In the genomic region with DNA sequence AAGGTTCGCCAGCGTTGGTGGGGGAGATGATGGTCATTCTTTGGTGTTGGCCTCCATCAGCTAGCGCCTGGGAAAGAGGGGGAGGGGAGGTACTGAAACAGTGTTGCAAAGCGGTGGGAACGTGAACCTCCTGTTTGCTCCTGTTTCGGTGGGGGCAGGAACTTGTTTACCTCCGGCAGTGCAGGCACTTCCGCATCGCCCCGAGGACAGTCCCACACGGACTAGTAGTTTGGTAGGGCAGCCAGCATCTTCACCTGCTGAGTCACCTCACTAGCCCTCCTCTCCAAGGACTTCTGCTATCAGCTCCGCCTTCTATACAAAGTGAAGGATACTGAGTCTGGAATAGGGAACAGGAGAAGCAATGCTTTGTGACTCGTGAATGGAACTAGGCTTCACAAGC, we compare ENCODE assay signal across 8 mouse cellular contexts. TPM values are rescaled to one million over a fixed set of nuclear protein-coding genes. Genes with fewer than 3 reads are reported as not detected.
A peak's percentile ranks its signal among the peaks of the same experiment; 100 is the strongest.
DNase-seq lines count a peak whose midpoint lies in the region; ATAC-seq and TF ChIP-seq lines count a peak whose summit lies in the region.

No protein-coding gene starts in this region.

- H3K27me3 ChIP-seq in kidney, embryonic 15.5 days: peaks cover 48% of the 10 kb centered on the region

- TF ChIP-seq CTCF in embryonic fibroblast, embryonic 13.5 days (IDR thresholded peaks at IDR 0.05; ENCODE audit: borderline replicate concordance, insufficient read depth, low read length): no peak

- ATAC-seq in kidney, embryonic 15.5 days (replicated peaks; ENCODE audit: low FRiP score): no peak
- peak; percentile 20; the same call in 1 of the 2 replicates for ATAC-seq in megakaryocyte-erythroid progenitor cell, adult 5-6 weeks (replicated peaks; ENCODE audit: low FRiP score, low TSS enrichment, poor library complexity, severe bottlenecking)

- no peak for TF ChIP-seq POLR2A in embryonic fibroblast, embryonic 13.5 days (IDR thresholded peaks at IDR 0.05; ENCODE audit: low read depth, low read length)

- H3K9ac ChIP-seq in kidney, embryonic 15.5 days: no peak overlapping the region

- H3K27ac ChIP-seq in embryonic fibroblast, embryonic 13.5 days (ENCODE audit: insufficient read depth, low read length): no peak overlapping the region
- no peak overlapping the region for H3K27ac ChIP-seq in kidney, embryonic 15.5 days

- no peaks in the 10 kb centered on the region for H3K36me3 ChIP-seq in kidney, embryonic 15.5 days

- H3K9me3 ChIP-seq in kidney, embryonic 15.5 days (replicated peaks): no peaks in the 10 kb centered on the region

- peak overlapping the region; percentile 57 for H3K4me2 ChIP-seq in kidney, embryonic 15.5 days

- peak overlapping the region; percentile 9 for H3K4me3 ChIP-seq in embryonic fibroblast, embryonic 13.5 days (ENCODE audit: insufficient read depth, low read length)
- H3K4me3 ChIP-seq in kidney, embryonic 15.5 days (replicated peaks): peak overlapping the region; percentile 24

- 2% methylated on average over 13 of the region's 13 CpGs for whole genome bisulfite sequencing in kidney, embryonic 15.5 days

- DNase-seq in adrenal gland, adult 2 months: peak; percentile 40
- no peak for DNase-seq in adrenal gland, postnatal 10 days
- DNase-seq in thymus, postnatal 14 days: peak; percentile 58
- DNase-seq in right cerebral cortex, adult 18-20 months: no peak
- DNase-seq in right cerebral cortex, postnatal 25 days: no peak

- H3K4me1 ChIP-seq in embryonic fibroblast, embryonic 13.5 days (ENCODE audit: control insufficient read depth, insufficient read depth, low read length): no peaks in the 10 kb centered on the region
- peaks cover 16% of the 10 kb centered on the region for H3K4me1 ChIP-seq in kidney, embryonic 15.5 days

RNA-seq across cellular contexts. Expression of gene Opn4, which starts 15.1 kb away (rescaled TPM):
- under 1 TPM in 1 of 2 experiments, not detected in 1; 0.26 TPM for total RNA-seq in adrenal gland, adult 2 months (2021)
- 0.26 TPM in 1 of 2 replicates, not detected in the other for polyA plus RNA-seq in adrenal gland, adult 2 months (2012; rRNA removed)
- total RNA-seq in adrenal gland, postnatal 10 days (2021): not detected
- not detected in 2 replicates for polyA plus RNA-seq in embryonic fibroblast, embryonic 13.5 days (2011; ENCODE audit: insufficient read length, low read depth, missing spikeins)
- polyA plus RNA-seq in kidney, embryonic 15.5 days (2015; fragmentation: Nextera tagmentation; extraction: Ambion mirVana): 0.45 and 0.55 TPM in 2 replicates
- total RNA-seq in megakaryocyte-erythroid progenitor cell, adult 5-6 weeks (2014; fragmentation: Nextera tagmentation): not detected in 2 replicates
- not detected in 2 replicates for total RNA-seq in megakaryocyte-erythroid progenitor cell, adult 5-6 weeks (2017)

RNA-seq across cellular contexts. Expression of gene Ldb3, which starts 26.6 kb away (rescaled TPM):
- under 1 TPM; 0.58 to 0.76 TPM for total RNA-seq in adrenal gland, adult 2 months (2021)
- polyA plus RNA-seq in adrenal gland, adult 2 months (2012; rRNA removed): 0.79 and 1.4 TPM in 2 replicates
- 10 to 100 TPM; 26.5 to 94.8 TPM for total RNA-seq in adrenal gland, postnatal 10 days (2021)
- polyA plus RNA-seq in embryonic fibroblast, embryonic 13.5 days (2011; ENCODE audit: insufficient read length, low read depth, missing spikeins): 2.7 and 9.2 TPM in 2 replicates
- polyA plus RNA-seq in kidney, embryonic 15.5 days (2015; fragmentation: Nextera tagmentation; extraction: Ambion mirVana): 3.7 and 7.1 TPM in 2 replicates
- not detected in 2 replicates for total RNA-seq in megakaryocyte-erythroid progenitor cell, adult 5-6 weeks (2014; fragmentation: Nextera tagmentation)
- total RNA-seq in megakaryocyte-erythroid progenitor cell, adult 5-6 weeks (2017): not detected in 2 replicates

RNA-seq across cellular contexts. Expression of gene Wapl, which starts 58.6 kb away (rescaled TPM):
- 10 to 100 TPM; 64.7 to 92.8 TPM for total RNA-seq in adrenal gland, adult 2 months (2021)
- 5.3 and 6.3 TPM in 2 replicates for polyA plus RNA-seq in adrenal gland, adult 2 months (2012; rRNA removed)
- 10 to 100 TPM; 71.0 to 71.4 TPM for total RNA-seq in adrenal gland, postnatal 10 days (2021)
- polyA plus RNA-seq in embryonic fibroblast, embryonic 13.5 days (2011; ENCODE audit: insufficient read length, low read depth, missing spikeins): 66.2 and 74.1 TPM in 2 replicates
- 26.9 and 28.8 TPM in 2 replicates for polyA plus RNA-seq in kidney, embryonic 15.5 days (2015; fragmentation: Nextera tagmentation; extraction: Ambion mirVana)
- 102 and 161 TPM in 2 replicates for total RNA-seq in megakaryocyte-erythroid progenitor cell, adult 5-6 weeks (2014; fragmentation: Nextera tagmentation)
- total RNA-seq in megakaryocyte-erythroid progenitor cell, adult 5-6 weeks (2017): 201 and 208 TPM in 2 replicates

Comparison
In these comparisons a context has a peak if more than half of its experiments do, and no peak if none do; other contexts are left out.
1. DNase-seq: peak in adrenal gland, adult 2 months (single experiment) and thymus, postnatal 14 days (single experiment); none in adrenal gland, postnatal 10 days (single experiment), right cerebral cortex, adult 18-20 months (single experiment) and right cerebral cortex, postnatal 25 days (single experiment).
2. RNA of gene Ldb3, which starts 26.6 kb away (total RNA-seq): 26.5 to 94.8 TPM in adrenal gland, postnatal 10 days; 0.58 to 0.76 TPM in adrenal gland, adult 2 months and not detected in megakaryocyte-erythroid progenitor cell, adult 5-6 weeks; every median in the first group is over 10 times any median in the second.